Mouse (Mus musculus): ENCODE data around the gene Ccn5. TPM values are rescaled to one million over a fixed set of nuclear protein-coding genes. Genes with fewer than 3 reads are reported as not detected.

The Ccn5 gene
- polyA plus RNA-seq (2014; fragmentation: Nextera tagmentation; extraction: Ambion mirVana) = 0.13 TPM in 1 of 2 replicates, not detected in the other

DNA sequence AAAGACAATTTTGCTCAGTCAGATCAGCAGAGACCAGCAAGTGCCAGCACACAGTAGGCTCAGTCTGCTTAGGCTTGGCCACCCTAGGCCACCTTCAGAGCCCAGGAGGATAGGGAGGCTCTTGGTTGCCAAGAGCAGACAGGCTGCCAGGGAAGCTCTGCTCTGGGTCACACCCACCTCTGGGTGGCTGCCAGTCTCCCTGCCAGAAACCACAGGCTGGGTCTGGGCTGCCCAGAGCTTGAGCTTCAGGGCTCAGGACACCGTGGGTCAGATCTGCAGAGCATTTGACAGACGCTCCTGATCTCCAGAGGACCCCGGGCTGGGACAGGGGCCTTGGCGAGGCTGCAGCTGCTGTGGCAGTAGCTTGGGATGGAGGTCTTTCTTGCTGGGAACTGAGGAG, at the start of gene Ccn5:
Gene Ccn5 (plus strand): TSS at position 255 of the 400 bp plus-strand sequence.
- no peaks in the 10 kb centered on the region for H3K27me3 ChIP-seq (replicated peaks; ENCODE audit: control insufficient read depth, insufficient read depth, low read length)
- WGBS = 84% methylated on average over 4 of the region's 4 CpGs
- no peak within 1 kb of the TSS for H3K4me3 ChIP-seq (ENCODE audit: low read depth, low read length)
- no peak within 1 kb of the TSS for H3K27ac ChIP-seq (ENCODE audit: low read depth, low read length)
- ATAC-seq (no peak), DNase-seq (ENCODE audit: low spot score) (peak; percentile 13)
- H3K36me3 ChIP-seq (ENCODE audit: control insufficient read depth, insufficient read depth, low read length) = no peaks in the 10 kb centered on the region
- no peaks in the 10 kb centered on the region for H3K9me3 ChIP-seq (replicated peaks; ENCODE audit: control insufficient read depth, low read length)
- H3K4me1 ChIP-seq (ENCODE audit: control insufficient read depth, insufficient read depth, low read length) = no peaks in the 10 kb centered on the region
- no peak within 1 kb of the TSS for H3K9ac ChIP-seq (ENCODE audit: low read length)
- no peak within 1 kb of the TSS for H3K4me2 ChIP-seq (ENCODE audit: low read length)

DNA sequence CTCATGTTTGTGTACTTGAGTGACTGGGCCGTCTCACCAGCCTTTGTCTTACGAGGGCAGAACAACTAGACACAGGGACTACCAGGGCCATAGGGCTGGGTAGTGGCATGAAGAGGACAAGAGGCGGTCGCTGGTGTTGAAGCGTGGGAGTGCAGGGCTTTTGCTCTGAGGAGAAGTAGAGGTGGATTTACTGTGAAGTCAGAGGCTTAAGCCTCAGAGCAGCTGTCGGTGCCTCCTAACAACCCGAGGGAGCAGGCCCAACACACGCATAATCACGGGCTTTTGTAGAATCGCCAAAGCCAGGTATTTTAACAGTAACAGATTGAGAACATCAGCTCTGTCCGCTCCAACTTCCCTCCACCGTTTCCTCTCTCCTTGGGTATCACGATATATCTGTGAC, 44.0 kb upstream of the Ccn5 start:
- H3K4me3 ChIP-seq (ENCODE audit: low read depth, low read length) = no peak overlapping the region
- H3K27ac ChIP-seq (ENCODE audit: low read depth, low read length) = no peak overlapping the region
- no peaks in the 10 kb centered on the region for H3K27me3 ChIP-seq (replicated peaks; ENCODE audit: control insufficient read depth, insufficient read depth, low read length)
- no peaks in the 10 kb centered on the region for H3K9me3 ChIP-seq (replicated peaks; ENCODE audit: control insufficient read depth, low read length)
- 6% methylated on average over 13 of the region's 13 CpGs for WGBS
- no peaks in the 10 kb centered on the region for H3K4me1 ChIP-seq (ENCODE audit: control insufficient read depth, insufficient read depth, low read length)
- ATAC-seq = no peak
- H3K4me2 ChIP-seq (ENCODE audit: low read length) = no peak overlapping the region
- no peak for DNase-seq (ENCODE audit: low spot score)
- no peak overlapping the region for H3K9ac ChIP-seq (ENCODE audit: low read length)
- no peaks in the 10 kb centered on the region for H3K36me3 ChIP-seq (ENCODE audit: control insufficient read depth, insufficient read depth, low read length)

DNA sequence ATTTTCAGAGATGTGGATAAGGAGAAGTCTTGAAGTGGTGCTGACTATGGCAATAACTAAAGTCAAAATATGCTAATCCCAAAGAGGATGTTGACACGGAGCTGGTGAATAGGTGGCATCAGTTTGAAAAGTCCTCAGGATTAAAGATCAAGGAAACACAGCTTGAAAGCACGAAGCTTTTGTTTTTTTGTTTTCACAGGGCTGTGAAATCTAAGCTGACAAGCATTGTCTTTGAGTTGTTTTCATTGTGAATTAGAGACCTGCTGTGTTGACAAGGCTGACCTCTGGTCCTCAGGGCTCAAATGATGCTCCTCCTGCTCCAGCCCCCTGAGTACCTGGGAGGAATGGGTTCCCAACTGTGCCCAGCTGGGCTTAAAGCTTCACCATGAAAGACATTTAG, 43.6 kb upstream of the Ccn5 start:
- H3K36me3 ChIP-seq (ENCODE audit: control insufficient read depth, insufficient read depth, low read length) = no peaks in the 10 kb centered on the region

DNA sequence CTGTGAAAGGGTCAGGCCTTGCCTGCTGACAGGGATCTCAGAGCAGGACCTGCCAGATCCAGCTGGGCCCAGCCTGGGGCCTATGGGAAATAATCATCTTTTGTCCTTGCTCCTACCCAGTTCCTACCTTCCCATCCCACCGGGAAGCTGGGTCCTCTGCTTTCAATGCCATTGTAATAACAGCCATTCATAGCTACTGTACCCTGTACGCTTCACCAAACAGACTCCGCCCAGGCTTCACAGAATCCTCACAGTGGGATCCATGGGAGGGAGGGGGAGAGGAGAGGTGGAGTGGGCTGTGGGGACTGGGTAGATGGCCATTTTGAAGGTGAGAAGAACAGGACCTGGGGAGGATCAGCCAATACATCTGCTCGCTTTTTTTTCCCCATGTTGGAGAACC, 41.8 kb upstream of the Ccn5 start:
- DNase-seq (ENCODE audit: low spot score) (peak; percentile 16), ATAC-seq (no peak)
- Histone ChIP-seq H3K4me2 (ENCODE audit: low read length) (no peak overlapping the region), H3K27ac (ENCODE audit: low read depth, low read length) (no peak overlapping the region), H3K9ac (ENCODE audit: low read length) (no peak overlapping the region), H3K36me3 (ENCODE audit: control insufficient read depth, insufficient read depth, low read length) (no peaks in the 10 kb centered on the region), H3K4me1 (ENCODE audit: control insufficient read depth, insufficient read depth, low read length) (no peaks in the 10 kb centered on the region), H3K27me3 (replicated peaks; ENCODE audit: control insufficient read depth, insufficient read depth, low read length) (no peaks in the 10 kb centered on the region), H3K4me3 (ENCODE audit: low read depth, low read length) (no peak overlapping the region), H3K9me3 (replicated peaks; ENCODE audit: control insufficient read depth, low read length) (no peaks in the 10 kb centered on the region)
- 29% methylated on average over 4 of the region's 4 CpGs for WGBS

More for the DNA sequence above, 43.6 kb upstream of the Ccn5 start:
- DNase-seq (ENCODE audit: low spot score) (no peak), ATAC-seq (no peak)
- Histone ChIP-seq H3K4me2 (ENCODE audit: low read length) (no peak overlapping the region), H3K27ac (ENCODE audit: low read depth, low read length) (no peak overlapping the region), H3K4me3 (ENCODE audit: low read depth, low read length) (no peak overlapping the region), H3K9ac (ENCODE audit: low read length) (no peak overlapping the region), H3K9me3 (replicated peaks; ENCODE audit: control insufficient read depth, low read length) (no peaks in the 10 kb centered on the region), H3K27me3 (replicated peaks; ENCODE audit: control insufficient read depth, insufficient read depth, low read length) (no peaks in the 10 kb centered on the region), H3K4me1 (ENCODE audit: control insufficient read depth, insufficient read depth, low read length) (no peaks in the 10 kb centered on the region)
- 3% methylated on average over 2 of the region's 2 CpGs for WGBS

DNA sequence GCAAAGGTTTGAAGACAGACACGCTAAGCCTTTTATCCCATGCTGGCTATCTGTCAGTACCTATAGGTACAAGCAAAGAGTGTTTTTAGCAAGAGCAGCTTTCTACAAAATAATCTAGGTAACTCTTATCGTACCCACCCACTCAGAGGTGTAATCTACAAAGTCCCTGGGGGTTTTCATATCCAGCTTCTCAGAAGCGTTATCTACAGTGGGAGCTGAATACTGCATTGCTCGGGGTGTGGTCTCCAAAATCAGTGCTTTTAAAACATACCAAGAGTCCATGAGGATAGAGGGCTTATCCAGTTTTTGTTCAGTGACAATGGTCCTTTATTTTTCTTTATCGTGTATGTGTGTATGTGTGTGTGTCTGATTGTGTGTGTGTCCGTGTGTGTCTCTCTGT, 37.3 kb upstream of the Ccn5 start:
- WGBS = 90% methylated on average over 6 of the region's 6 CpGs
- Histone ChIP-seq H3K27ac (ENCODE audit: low read depth, low read length) (no peak overlapping the region), H3K9ac (ENCODE audit: low read length) (no peak overlapping the region), H3K27me3 (replicated peaks; ENCODE audit: control insufficient read depth, insufficient read depth, low read length) (no peaks in the 10 kb centered on the region), H3K4me2 (ENCODE audit: low read length) (no peak overlapping the region), H3K4me1 (ENCODE audit: control insufficient read depth, insufficient read depth, low read length) (no peaks in the 10 kb centered on the region), H3K4me3 (ENCODE audit: low read depth, low read length) (no peak overlapping the region), H3K36me3 (ENCODE audit: control insufficient read depth, insufficient read depth, low read length) (no peaks in the 10 kb centered on the region), H3K9me3 (replicated peaks; ENCODE audit: control insufficient read depth, low read length) (no peaks in the 10 kb centered on the region)
- DNase-seq (ENCODE audit: low spot score) (no peak), ATAC-seq (no peak)

DNA sequence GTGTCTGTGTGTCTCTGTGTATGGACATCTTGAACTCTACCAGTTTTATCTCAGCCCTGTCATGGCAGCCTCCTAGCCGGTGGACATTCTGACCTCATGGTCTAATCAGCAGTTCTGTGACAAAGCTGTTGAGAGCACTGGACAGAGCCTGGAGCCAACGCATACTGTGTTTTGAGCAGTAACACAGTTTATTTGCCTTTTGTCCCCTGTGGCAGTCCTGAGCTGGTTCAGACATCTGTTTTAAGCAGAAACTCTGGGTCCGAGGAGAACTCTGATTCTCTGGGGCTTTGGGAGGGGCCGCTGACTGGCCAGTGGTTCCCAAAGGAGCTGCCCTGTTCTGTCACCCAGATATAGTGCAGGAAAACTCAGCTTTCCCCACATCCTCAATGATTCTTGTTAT, 36.8 kb upstream of the Ccn5 start:
- ATAC-seq = no peak
- no peaks in the 10 kb centered on the region for H3K9me3 ChIP-seq (replicated peaks; ENCODE audit: control insufficient read depth, low read length)

DNA sequence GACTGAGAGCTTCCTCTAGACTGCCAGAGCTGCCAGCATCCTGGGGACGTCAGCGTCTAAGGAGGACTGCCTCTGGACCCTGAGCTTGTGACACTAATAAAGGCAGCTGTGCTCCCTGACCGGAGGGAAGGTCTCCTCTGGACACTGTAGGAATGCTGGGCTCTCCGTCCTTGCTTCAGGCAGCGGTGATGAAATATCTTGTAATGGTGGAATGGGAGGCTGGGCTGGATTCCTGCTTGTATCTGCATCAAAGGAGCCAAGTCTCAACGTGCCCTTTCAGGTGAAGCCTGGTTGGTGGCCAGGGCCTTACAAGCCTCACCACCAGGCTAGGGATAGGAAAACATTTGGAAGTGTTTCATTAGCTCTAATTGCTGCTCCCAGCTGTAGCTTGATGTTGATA, 33.6 kb upstream of the Ccn5 start:
- Histone ChIP-seq H3K4me2 (ENCODE audit: low read length) (no peak overlapping the region), H3K36me3 (ENCODE audit: control insufficient read depth, insufficient read depth, low read length) (no peaks in the 10 kb centered on the region), H3K27ac (ENCODE audit: low read depth, low read length) (no peak overlapping the region), H3K27me3 (replicated peaks; ENCODE audit: control insufficient read depth, insufficient read depth, low read length) (no peaks in the 10 kb centered on the region), H3K9ac (ENCODE audit: low read length) (no peak overlapping the region), H3K4me1 (ENCODE audit: control insufficient read depth, insufficient read depth, low read length) (no peaks in the 10 kb centered on the region), H3K4me3 (ENCODE audit: low read depth, low read length) (no peak overlapping the region), H3K9me3 (replicated peaks; ENCODE audit: control insufficient read depth, low read length) (no peaks in the 10 kb centered on the region)
- no peak for ATAC-seq
- 84% methylated on average over 6 of the region's 6 CpGs for WGBS
- no peak for DNase-seq (ENCODE audit: low spot score)

More for the DNA sequence above, 36.8 kb upstream of the Ccn5 start:
- DNase-seq (ENCODE audit: low spot score) = no peak
- Histone ChIP-seq H3K27ac (ENCODE audit: low read depth, low read length) (no peak overlapping the region), H3K4me3 (ENCODE audit: low read depth, low read length) (no peak overlapping the region), H3K4me1 (ENCODE audit: control insufficient read depth, insufficient read depth, low read length) (no peaks in the 10 kb centered on the region), H3K4me2 (ENCODE audit: low read length) (no peak overlapping the region), H3K27me3 (replicated peaks; ENCODE audit: control insufficient read depth, insufficient read depth, low read length) (no peaks in the 10 kb centered on the region), H3K36me3 (ENCODE audit: control insufficient read depth, insufficient read depth, low read length) (no peaks in the 10 kb centered on the region), H3K9ac (ENCODE audit: low read length) (no peak overlapping the region)
- WGBS = 85% methylated on average over 4 of the region's 4 CpGs

DNA sequence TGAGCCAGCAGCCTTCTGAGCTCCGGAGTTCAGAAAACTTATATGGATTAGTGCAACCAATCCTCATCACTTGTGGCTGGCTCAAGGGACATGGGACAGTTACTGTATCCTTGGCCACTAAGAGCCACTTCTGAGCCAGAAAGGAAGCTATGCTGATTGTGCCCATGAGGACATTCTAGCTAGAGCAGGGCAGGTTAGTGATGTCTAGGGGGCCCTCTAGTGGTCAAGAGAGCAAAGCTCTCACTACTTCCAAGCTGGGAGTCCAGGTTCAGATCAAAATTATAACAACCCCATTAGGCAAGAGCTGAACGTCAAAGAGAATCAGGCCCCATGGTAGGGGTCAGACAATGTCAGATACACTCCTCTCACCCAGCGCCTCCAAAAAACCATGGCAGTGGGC, 33.0 kb upstream of the Ccn5 start:
- WGBS = 57% methylated on average over 3 of the region's 3 CpGs
- Histone ChIP-seq H3K9me3 (replicated peaks; ENCODE audit: control insufficient read depth, low read length) (no peaks in the 10 kb centered on the region), H3K4me1 (ENCODE audit: control insufficient read depth, insufficient read depth, low read length) (no peaks in the 10 kb centered on the region), H3K36me3 (ENCODE audit: control insufficient read depth, insufficient read depth, low read length) (no peaks in the 10 kb centered on the region), H3K27me3 (replicated peaks; ENCODE audit: control insufficient read depth, insufficient read depth, low read length) (no peaks in the 10 kb centered on the region), H3K4me2 (ENCODE audit: low read length) (no peak overlapping the region), H3K27ac (ENCODE audit: low read depth, low read length) (no peak overlapping the region), H3K4me3 (ENCODE audit: low read depth, low read length) (no peak overlapping the region), H3K9ac (ENCODE audit: low read length) (no peak overlapping the region)
- ATAC-seq = peak; percentile 57
- peak; percentile 77 for DNase-seq (ENCODE audit: low spot score)

DNA sequence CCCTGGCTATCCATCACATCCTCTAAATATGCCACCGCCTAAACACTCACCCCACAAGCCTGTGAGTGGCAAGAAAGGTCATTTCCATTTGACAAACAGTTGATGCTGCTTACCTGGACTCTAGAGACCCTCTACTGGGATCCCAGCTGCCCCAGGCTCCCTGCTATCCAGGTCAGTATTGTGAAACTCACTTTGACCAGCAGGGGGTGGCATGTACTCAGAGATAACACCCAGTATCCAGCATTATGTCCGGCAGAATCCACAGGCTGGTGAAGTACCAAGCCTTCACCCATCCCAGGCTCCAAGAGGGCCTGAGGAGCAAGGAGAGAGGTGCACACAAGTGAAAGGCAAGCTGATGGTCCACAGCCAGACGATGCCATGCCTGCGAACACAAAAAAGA, 32.2 kb upstream of the Ccn5 start:
- Histone ChIP-seq H3K36me3 (ENCODE audit: control insufficient read depth, insufficient read depth, low read length) (no peaks in the 10 kb centered on the region), H3K9me3 (replicated peaks; ENCODE audit: control insufficient read depth, low read length) (no peaks in the 10 kb centered on the region), H3K4me1 (ENCODE audit: control insufficient read depth, insufficient read depth, low read length) (no peaks in the 10 kb centered on the region), H3K27ac (ENCODE audit: low read depth, low read length) (no peak overlapping the region), H3K27me3 (replicated peaks; ENCODE audit: control insufficient read depth, insufficient read depth, low read length) (no peaks in the 10 kb centered on the region), H3K4me3 (ENCODE audit: low read depth, low read length) (no peak overlapping the region), H3K4me2 (ENCODE audit: low read length) (no peak overlapping the region), H3K9ac (ENCODE audit: low read length) (no peak overlapping the region)
- 71% methylated on average over 4 of the region's 4 CpGs for WGBS
- ATAC-seq (no peak), DNase-seq (ENCODE audit: low spot score) (peak; percentile 56)

Measured in forebrain, embryonic 14.5 days (tissue).